Mouse (Mus musculus) heart, embryonic 10.5 days (tissue): ENCODE measurements around the gene Gm281. TPM values are rescaled to one million over a fixed set of nuclear protein-coding genes. Genes with fewer than 3 reads are reported as not detected.

ENCODE experiments used
- DNase-seq: peaks from one replicate; pipeline ENCODE4 v3.0.0-alpha.2; 2017; ENCODE audit warnings: low spot score
- H3K27ac ChIP-seq: fragments of 300-500 bp; sonication (generic); 2 replicates; pipeline ENCODE4 v1.5.1; 2016; ENCODE audit warnings: mild to moderate bottlenecking
- H3K27me3 ChIP-seq: fragments of 300-500 bp; sonication (generic); 2 replicates; pipeline ENCODE4 v1.6.1; 2016; ENCODE audit warnings: mild to moderate bottlenecking; ENCODE audit not compliant: poor library complexity, insufficient read depth, severe bottlenecking
- H3K36me3 ChIP-seq: fragments of 300-500 bp; sonication (generic); 2 replicates; pipeline ENCODE4 v1.6.1; 2016; ENCODE audit warnings: mild to moderate bottlenecking, moderate library complexity
- H3K4me1 ChIP-seq: fragments of 300-500 bp; sonication (generic); 2 replicates; pipeline ENCODE4 v1.6.1; 2016; ENCODE audit warnings: mild to moderate bottlenecking
- H3K4me3 ChIP-seq: fragments of 300-500 bp; sonication (generic); 2 replicates; pipeline ENCODE4 v1.5.1; 2016; ENCODE audit warnings: mild to moderate bottlenecking, moderate library complexity
- H3K9me3 ChIP-seq: fragments of 300-500 bp; sonication (generic); 2 replicates; pipeline ENCODE4 v1.6.1; 2016; ENCODE audit warnings: mild to moderate bottlenecking, moderate library complexity
- WGBS: fragments of 180-500 bp; shearing (Covaris S2); methylation state at CpG from one replicate; pipeline ENCODE4 v1.1.7; 2016; 5-methylcytosine and 5-hydroxymethylcytosine counted together
- microRNA-seq: library from miRNA; unstranded; fragments of <30 nt; microRNA quantifications from one replicate; pipeline ENCODE4, GENCODE M21; 2017
- polyA plus RNA-seq: library from polyadenylated mRNA; unstranded; fragments of >200 nt; fragmentation: Nextera tagmentation; extraction: Ambion mirVana; gene quantifications from 2 replicates; pipeline ENCODE4 v1.2.1, GENCODE M21; 2016

The Gm281 gene
- polyA plus RNA-seq, 1 experiment from 2014 or later: 0.05 TPM

DNA sequence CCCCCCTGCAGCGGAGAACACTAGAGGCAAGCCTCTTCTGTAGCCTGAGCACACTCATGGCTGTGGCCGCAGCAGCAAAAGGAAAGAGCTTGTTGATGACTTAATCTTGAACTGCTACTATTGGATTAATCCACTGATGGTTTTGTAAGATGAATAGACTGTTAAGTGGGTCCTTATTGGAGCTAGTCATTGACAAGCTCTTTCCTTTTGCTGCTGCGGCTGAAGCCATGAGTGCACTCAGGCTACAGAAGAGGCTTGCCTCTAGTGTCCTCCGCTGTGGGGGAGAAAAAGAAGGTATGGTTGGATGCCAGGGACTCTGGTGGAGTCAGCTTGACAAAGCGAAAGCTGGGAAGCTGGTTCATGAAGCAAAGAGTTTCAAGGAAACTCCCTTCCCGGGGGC, 135.9 kb downstream of the Gm281 start:
- no peaks in the 10 kb centered on the region for H3K36me3 ChIP-seq
- no peaks in the 10 kb centered on the region for H3K9me3 ChIP-seq
- H3K27ac ChIP-seq: no peak overlapping the region
- DNase-seq: no peak
- no peaks in the 10 kb centered on the region for H3K4me1 ChIP-seq
- 39% methylated on average over 6 of the region's 6 CpGs for WGBS
- H3K4me3 ChIP-seq: no peak overlapping the region
- no peaks in the 10 kb centered on the region for H3K27me3 ChIP-seq

DNA sequence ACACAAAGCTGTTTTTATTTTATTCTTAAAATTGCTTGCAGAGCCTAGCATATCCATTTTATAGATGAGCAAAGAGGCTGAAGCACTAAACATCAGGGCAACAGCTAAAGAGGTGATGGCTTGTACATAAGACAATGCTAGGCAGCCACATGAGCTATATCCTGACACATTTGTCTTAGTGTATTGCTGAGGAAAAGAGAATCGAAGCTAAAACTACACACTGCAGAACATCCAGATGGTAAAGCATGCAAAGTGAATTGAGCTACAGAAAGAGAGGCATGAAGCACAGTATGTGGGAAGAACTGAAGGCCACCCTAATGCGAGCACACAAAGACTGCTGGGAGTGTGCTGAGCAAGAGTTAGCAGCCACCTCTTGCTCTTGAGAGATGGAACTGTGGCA, 143.1 kb downstream of the Gm281 start:
- no peak overlapping the region for H3K27ac ChIP-seq
- 71% methylated on average over 2 of the region's 2 CpGs for WGBS

DNA sequence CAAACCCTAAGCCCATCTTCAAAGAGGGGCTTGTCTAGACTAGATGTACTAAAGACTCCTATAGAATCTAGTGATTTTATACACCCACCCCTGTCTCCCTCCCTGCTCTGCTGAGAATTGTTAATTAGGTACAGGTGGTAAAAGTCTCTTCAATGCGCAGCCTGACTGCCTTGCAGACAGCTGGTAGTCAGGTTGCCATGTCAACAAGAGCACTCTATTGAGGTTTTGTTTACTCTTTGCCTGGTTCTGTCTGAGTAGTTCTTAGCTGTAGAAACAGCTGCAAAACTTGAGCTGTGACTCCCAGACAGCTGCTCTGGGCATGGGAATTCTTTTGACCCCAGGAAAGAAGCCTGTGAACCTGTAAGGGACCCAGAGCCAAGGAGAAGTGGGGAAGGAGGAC, 143.6 kb downstream of the Gm281 start:
- no peaks in the 10 kb centered on the region for H3K36me3 ChIP-seq
- no peaks in the 10 kb centered on the region for H3K27me3 ChIP-seq
- H3K4me1 ChIP-seq: no peaks in the 10 kb centered on the region
- H3K4me3 ChIP-seq: no peak overlapping the region
- H3K27ac ChIP-seq: no peak overlapping the region
- 17% methylated on average over 1 of the region's 1 CpGs for WGBS
- H3K9me3 ChIP-seq: no peaks in the 10 kb centered on the region
- DNase-seq: no peak

More for the DNA sequence above, 143.1 kb downstream of the Gm281 start:
- Histone ChIP-seq H3K9me3 (no peaks in the 10 kb centered on the region), H3K4me3 (no peak overlapping the region), H3K4me1 (no peaks in the 10 kb centered on the region), H3K27me3 (no peaks in the 10 kb centered on the region), H3K36me3 (no peaks in the 10 kb centered on the region)
- no peak for DNase-seq

Small RNA genes within 50 kb of the gene (microRNA-seq; reads per million reads assigned to microRNA genes)
- not detected for gene Gm27506

Other genes with a start within 250 kb of the Gm281 start
- not detected in 2 replicates for gene Sntn, start 243.6 kb downstream of the Gm281 start, polyA plus RNA-seq
- 2.6 and 3.0 TPM in 2 replicates for gene Atxn7, start 47.0 kb upstream of the Gm281 start, polyA plus RNA-seq
- gene Thoc7, start 47.4 kb upstream of the Gm281 start, polyA plus RNA-seq: 131 and 135 TPM in 2 replicates
- gene Psmd6, start 206.5 kb upstream of the Gm281 start, polyA plus RNA-seq: 237 and 269 TPM in 2 replicates